Mouse (Mus musculus) mouse trophoblast stem cell (cell line): ENCODE results near the gene S100a3.

Source experiments
- in situ Hi-C, 2 experiments: fragments of 300-500 bp; cut with MseI, MboI; formaldehyde crosslinking; loops; 2 replicates in 1 of 2; 3 replicates in 1 of 2; pipeline ENCODE4 v1.15.1; 2025

S100a3 gene

GRCm38 (mm10) chr3:90560008-90560628 lies at the start of gene S100a3:
Gene S100a3, plus strand, starts transcription at chr3:90560578.
- in situ Hi-C loops = no loop called here

- in situ Hi-C loops = loop anchor here in 1 of 2 experiments (10.0 kb wide), 1 partner anchor 113 kb away; no protein-coding TSS in a partner anchor
Measured at GRCm38 (mm10) chr3:90512276-90512675, 48.1 kb upstream of the S100a3 start.

GRCm38 (mm10) chr3:90512948-90513642 lies 47.3 kb upstream of the S100a3 start:
- in situ Hi-C loops = loop anchor here in 1 of 2 experiments (10.0 kb wide), 1 partner anchor 112 kb away; no protein-coding TSS in a partner anchor

GRCm38 (mm10) chr3:90513796-90514590 lies 46.4 kb upstream of the S100a3 start, which contains the start of the genes S100a1 and S100a13:
Gene S100a1, minus strand, starts transcription at chr3:90514392.
Gene S100a13, plus strand, starts transcription at chr3:90514435.
- in situ Hi-C loops = loop anchor here in 1 of 2 experiments (10.0 kb wide), 1 partner anchor 111 kb away; no protein-coding TSS in a partner anchor

GRCm38 (mm10) chr3:90514691-90515090 lies 45.7 kb upstream of the S100a3 start:
- in situ Hi-C loops = loop anchor here in 1 of 2 experiments (10.0 kb wide), 1 partner anchor 110 kb away; no protein-coding TSS in a partner anchor

GRCm38 (mm10) chr3:90515242-90515641 lies 45.1 kb upstream of the S100a3 start:
- in situ Hi-C loops = loop anchor here in 1 of 2 experiments (10.0 kb wide), 1 partner anchor 110 kb away; no protein-coding TSS in a partner anchor

GRCm38 (mm10) chr3:90515789-90516188 lies 44.6 kb upstream of the S100a3 start:
- in situ Hi-C loops = loop anchor here in 1 of 2 experiments (10.0 kb wide), 1 partner anchor 109 kb away; no protein-coding TSS in a partner anchor

GRCm38 (mm10) chr3:90517711-90518110 lies 42.7 kb upstream of the S100a3 start:
- in situ Hi-C loops = loop anchor here in 1 of 2 experiments (10.0 kb wide), 1 partner anchor 107 kb away; no protein-coding TSS in a partner anchor

GRCm38 (mm10) chr3:90525421-90525820 lies 35.0 kb upstream of the S100a3 start:
- in situ Hi-C loops = loop anchor here in 1 of 2 experiments (10.0 kb wide), 1 partner anchor 49 kb away; no protein-coding TSS in a partner anchor

- in situ Hi-C loops = loop anchor here in 1 of 2 experiments (10.0 kb wide), 1 partner anchor 49 kb away; no protein-coding TSS in a partner anchor
Measured at GRCm38 (mm10) chr3:90526076-90526475, 34.3 kb upstream of the S100a3 start.

- in situ Hi-C loops = loop anchor here in 1 of 2 experiments (10.0 kb wide), 1 partner anchor 48 kb away; no protein-coding TSS in a partner anchor
Measured at GRCm38 (mm10) chr3:90526580-90526979, 33.8 kb upstream of the S100a3 start, which contains the start of gene S100a14. Gene S100a14, plus strand, starts transcription at chr3:90526856.

GRCm38 (mm10) chr3:90527291-90527873 lies 33.0 kb upstream of the S100a3 start:
- in situ Hi-C loops = loop anchor here in 1 of 2 experiments (10.0 kb wide), 1 partner anchor 47 kb away; no protein-coding TSS in a partner anchor

- in situ Hi-C loops = no loop called here
Measured at GRCm38 (mm10) chr3:90531713-90532112, 28.7 kb upstream of the S100a3 start.

GRCm38 (mm10) chr3:90535446-90535845 lies 24.9 kb upstream of the S100a3 start:
- in situ Hi-C loops = no loop called here

GRCm38 (mm10) chr3:90537141-90537904 lies 23.1 kb upstream of the S100a3 start, which contains the start of gene S100a16:
Gene S100a16, plus strand, starts transcription at chr3:90537254.
- in situ Hi-C loops = no loop called here

- in situ Hi-C loops = no loop called here
Measured at GRCm38 (mm10) chr3:90537905-90538296, 22.5 kb upstream of the S100a3 start.

GRCm38 (mm10) chr3:90540904-90541303 lies 19.5 kb upstream of the S100a3 start:
- in situ Hi-C loops = no loop called here

GRCm38 (mm10) chr3:90549676-90550420 lies 10.5 kb upstream of the S100a3 start:
- in situ Hi-C loops = no loop called here

GRCm38 (mm10) chr3:90550421-90550790 lies 10.0 kb upstream of the S100a3 start:
- in situ Hi-C loops = no loop called here
